Mouse (Mus musculus): Measurements from ENCODE around the gene Fbxo6.
A peak's percentile ranks its signal among the peaks of the same experiment; 100 is the strongest.

Fbxo6 gene

GRCm38 (mm10) chr4:148159544-148160435, 7.8 kb upstream of the Fbxo6 start:
- DNase-seq: peak; percentile 97 to 98

- DNase-seq: peak in 1 of 2 experiments; percentile 29
Observed at GRCm38 (mm10) chr4:148158436-148159348, 6.8 kb upstream of the Fbxo6 start.

- DNase-seq: peak in 1 of 2 experiments; percentile 55
Observed at GRCm38 (mm10) chr4:148154982-148155381, 3.0 kb upstream of the Fbxo6 start.

GRCm38 (mm10) chr4:148154006-148154405, 2.1 kb upstream of the Fbxo6 start:
- no peak for DNase-seq

GRCm38 (mm10) chr4:148152547-148152946, 607 bp upstream of the Fbxo6 start:
- no peak for DNase-seq

GRCm38 (mm10) chr4:148150953-148151266, 1.0 kb downstream of the Fbxo6 start:
- DNase-seq: no peak

GRCm38 (mm10) chr4:148150242-148150641, 1.7 kb downstream of the Fbxo6 start:
- DNase-seq: no peak

- no peak for DNase-seq
Observed at GRCm38 (mm10) chr4:148149540-148149939, 2.4 kb downstream of the Fbxo6 start.

- no peak for DNase-seq
Observed at GRCm38 (mm10) chr4:148147714-148148113, 4.2 kb downstream of the Fbxo6 start.

- no peak for DNase-seq
Observed at GRCm38 (mm10) chr4:148143721-148144120, 8.2 kb downstream of the Fbxo6 start.

GRCm38 (mm10) chr4:148140098-148141011, 11.6 kb downstream of the Fbxo6 start:
- peak; percentile 93 to 95 for DNase-seq

- DNase-seq: no peak
Observed at GRCm38 (mm10) chr4:148139767-148140097, 12.2 kb downstream of the Fbxo6 start.

- DNase-seq: no peak
Observed at GRCm38 (mm10) chr4:148137503-148137902, 14.4 kb downstream of the Fbxo6 start.

- no peak for DNase-seq
Observed at GRCm38 (mm10) chr4:148134988-148135387, 17.0 kb downstream of the Fbxo6 start.

- no peak for DNase-seq
Observed at GRCm38 (mm10) chr4:148131497-148132081, 20.4 kb downstream of the Fbxo6 start.

- peak in 1 of 2 experiments; percentile 35 for DNase-seq
Observed at GRCm38 (mm10) chr4:148130561-148131413, 21.2 kb downstream of the Fbxo6 start, which contains the start of gene Draxin. Draxin (minus strand) TSS chr4:148130698.

- no peak for DNase-seq
Observed at GRCm38 (mm10) chr4:148130133-148130532, 21.8 kb downstream of the Fbxo6 start, which contains the start of gene Mad2l2. Mad2l2 (plus strand) TSS chr4:148130384.

GRCm38 (mm10) chr4:148128672-148129071, 23.3 kb downstream of the Fbxo6 start:
- DNase-seq: no peak

GRCm38 (mm10) chr4:148128241-148128640, 23.7 kb downstream of the Fbxo6 start:
- DNase-seq: no peak

- no peak for DNase-seq
Observed at GRCm38 (mm10) chr4:148122694-148123066, 29.3 kb downstream of the Fbxo6 start.
